Mouse (Mus musculus) B cell, adult 67 days (primary cell): ENCODE measurements around the gene Igfbp3. TPM values are rescaled to one million over a fixed set of nuclear protein-coding genes. Genes with fewer than 3 reads are reported as not detected.

Experiments
- total RNA-seq, 2 experiments: library from RNA; stranded (reverse); gene quantifications; 4 replicates each; pipeline ENCODE4 v1.2.4; 2023

Igfbp3 gene
- total RNA-seq = not detected

GRCm38 (mm10) chr11:7213501-7214341 lies at the start of gene Igfbp3:
Igfbp3 (minus strand) TSS chr11:7213923.

GRCm38 (mm10) chr11:7197491-7197941 lies 16.2 kb downstream of the Igfbp3 start, which contains the start of gene Igfbp1:
Igfbp1 (plus strand) TSS chr11:7197782.

GRCm38 (mm10) chr11:7188469-7188868 lies 25.3 kb downstream of the Igfbp3 start, which contains the start of gene Gm11985:
Gm11985 (minus strand) TSS chr11:7188569.

Other genes with a start within 250 kb of the Igfbp3 start
- gene Adcy1, start 150.4 kb downstream of the Igfbp3 start, total RNA-seq = not detected
- gene Gm11985, start 25.4 kb downstream of the Igfbp3 start, total RNA-seq = not detected
- gene Igfbp1, start 16.1 kb downstream of the Igfbp3 start, total RNA-seq = not detected